Mouse (Mus musculus) CH12.LX (cell line): ENCODE measurements around the gene Olfr1122.

ENCODE experiments used
- CTCF ChIP-seq, 2 experiments: IDR thresholded peaks in 1 of 2; conservative IDR thresholded peaks in 1 of 2; 2 replicates each; pipeline ENCODE4 v1.5.1; 2011 to 2012; ENCODE audit warnings: low read depth in 2 of 2, low read length in 2 of 2, improper control_type of control experiment in 1 of 2, inconsistent platforms in 1 of 2, mild to moderate bottlenecking in 1 of 2, moderate library complexity in 1 of 2
- GABPA ChIP-seq: IDR thresholded peaks from 2 replicates; pipeline ENCODE4 v1.6.1; 2012; ENCODE audit warnings: low read depth, low read length, improper control_type of control experiment, inconsistent platforms; ENCODE audit not compliant: insufficient replicate concordance
- JUN ChIP-seq: IDR thresholded peaks from 2 replicates; pipeline ENCODE4 v1.6.1; 2011; ENCODE audit warnings: low read depth, mild to moderate bottlenecking, low read length, improper control_type of control experiment, moderate library complexity; ENCODE audit not compliant: insufficient read depth
- MAX ChIP-seq: IDR thresholded peaks from 2 replicates; pipeline ENCODE4 v1.6.1; 2011; ENCODE audit warnings: low read length, improper control_type of control experiment
- MYC ChIP-seq: IDR thresholded peaks from 2 replicates; pipeline ENCODE4 v1.6.1; 2011; ENCODE audit warnings: low read depth, mild to moderate bottlenecking, improper control_type of control experiment, low read length
- NELFE ChIP-seq: IDR thresholded peaks from 2 replicates; pipeline ENCODE4 v1.6.1; 2011; ENCODE audit warnings: low read depth, low read length, improper control_type of control experiment
- POLR2A ChIP-seq: IDR thresholded peaks from 2 replicates; pipeline ENCODE4 v1.6.1; 2011; ENCODE audit warnings: low read depth, mild to moderate bottlenecking, improper control_type of control experiment, low read length
- POLR2AphosphoS2 ChIP-seq: IDR thresholded peaks from 2 replicates; pipeline ENCODE4 v1.6.1; 2011; ENCODE audit warnings: low read depth, low read length, improper control_type of control experiment
- RCOR1 ChIP-seq: conservative IDR thresholded peaks from 2 replicates; pipeline ENCODE4 v1.6.1; 2012; ENCODE audit warnings: low read depth, mild to moderate bottlenecking, inconsistent platforms, low read length, improper control_type of control experiment
- USF1 ChIP-seq: IDR thresholded peaks from 2 replicates; pipeline ENCODE4 v1.6.1; 2014; ENCODE audit warnings: low read depth, mild to moderate bottlenecking, inconsistent platforms, low read length, improper control_type of control experiment
- ZC3H11A ChIP-seq: IDR thresholded peaks from 2 replicates; pipeline ENCODE4 v1.6.1; 2012; ENCODE audit warnings: low read depth, mild to moderate bottlenecking, inconsistent platforms, low read length, improper control_type of control experiment

GRCm38 (mm10) chr2:87429975-87430374 lies 44.3 kb downstream of the Olfr1122 start, which contains the start of gene Olfr1124:
- TF ChIP-seq GABPA, result no peak
- TF ChIP-seq CTCF (conservative IDR thresholded peaks at IDR 0.05 in 1 of 2, IDR thresholded peaks at IDR 0.05 in 1 of 2; ENCODE audit: low read depth in 2 of 2, low read length in 2 of 2), result no peak
- TF ChIP-seq NELFE, result no peak
- TF ChIP-seq ZC3H11A, result no peak
- no peak for TF ChIP-seq USF1
- no peak for TF ChIP-seq MYC
- no peak for TF ChIP-seq POLR2AphosphoS2
- no peak for TF ChIP-seq POLR2A
- no peak for TF ChIP-seq MAX
- no peak for TF ChIP-seq JUN
- no peak for TF ChIP-seq RCOR1
